ENCODE assay signal across 8 mouse cellular contexts in the genomic region with DNA sequence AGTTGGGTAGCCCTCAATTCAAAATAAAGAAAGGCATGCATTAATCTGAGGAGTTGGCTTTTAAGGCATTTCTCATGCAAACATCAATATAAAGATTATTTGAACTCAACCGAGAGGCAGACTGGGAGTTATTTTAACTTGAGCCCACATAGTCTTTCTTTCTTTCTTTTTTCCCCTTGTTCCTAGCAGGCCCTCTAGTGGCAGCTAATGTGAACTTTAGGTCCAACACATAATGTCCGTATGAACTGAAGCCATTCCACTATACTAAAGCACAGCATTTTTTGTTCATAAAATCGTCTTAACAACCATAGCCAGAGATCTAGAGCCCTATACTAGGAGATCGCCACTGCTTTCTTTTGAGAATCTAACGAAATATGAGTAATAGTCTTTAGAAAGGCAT. TPM values are rescaled to one million over a fixed set of nuclear protein-coding genes. Genes with fewer than 3 reads are reported as not detected.
DNase-seq lines count a peak whose midpoint lies in the region; ATAC-seq lines count a peak whose summit lies in the region.

No protein-coding gene starts in this region.

- no peak for ATAC-seq in cerebellum, adult (ENCODE audit: insufficient number of reproducible peaks, low FRiP score, low TSS enrichment)
- ATAC-seq in megakaryocyte progenitor cell, adult 5-6 weeks (replicated peaks; ENCODE audit: poor library complexity): peak; percentile 80

- peak; percentile 12 for DNase-seq in cerebellum, adult 9-10 months
- peak; percentile 36 to 60 for DNase-seq in left cerebral cortex, adult 18-20 months (ENCODE audit: low spot score in 2 of 2)
- no peak for DNase-seq in left cerebral cortex, postnatal 36 days (ENCODE audit: low spot score in 2 of 2)
- peak; percentile 31 to 60 for DNase-seq in adrenal gland, postnatal 36 days
- DNase-seq in heart, postnatal 4 days: peak; percentile 60
- DNase-seq in spleen, postnatal 36 days (ENCODE audit: low spot score in 2 of 2): no peak

- intact Hi-C loops in left cerebral cortex, postnatal 36 days (cut with DNase I): loop anchor here (1.0 kb wide), 1 partner anchor 389 kb away; no protein-coding TSS in a partner anchor

RNA-seq across cellular contexts. Expression of a gene that starts 42.6 kb away (rescaled TPM):
- total RNA-seq in left cerebral cortex, adult 18-20 months (2021): 10 to 100 TPM; 14.1 to 17.1 TPM
- total RNA-seq in left cerebral cortex, postnatal 36 days (2021): 10 to 100 TPM in 1 of 2 experiments, 1 to 10 TPM in 1; 8.4 to 10.6 TPM
- total RNA-seq in adrenal gland, postnatal 36 days (2021): under 1 TPM in 1 of 2 experiments, not detected in 1; 0.36 TPM
- total RNA-seq in heart, postnatal 4 days (2021): under 1 TPM in 1 of 2 experiments, not detected in 1; 0.29 TPM
- total RNA-seq in megakaryocyte progenitor cell, adult 5-6 weeks (2015): not detected in 2 replicates
- not detected in 2 replicates for total RNA-seq in megakaryocyte progenitor cell, adult 5-6 weeks (2017)

Comparison
In these comparisons a context has a peak if more than half of its experiments do, and no peak if none do; other contexts are left out.
1. DNase-seq: peak in cerebellum, adult 9-10 months (single experiment), left cerebral cortex, adult 18-20 months (2 of 2), adrenal gland, postnatal 36 days (2 of 2) and heart, postnatal 4 days (single experiment); none in left cerebral cortex, postnatal 36 days (0 of 2) and spleen, postnatal 36 days (0 of 2).
2. RNA of a gene that starts 42.6 kb away (total RNA-seq): 14.1 to 17.1 TPM in left cerebral cortex, adult 18-20 months and 8.4 to 10.6 TPM in left cerebral cortex, postnatal 36 days; 0.36 TPM in adrenal gland, postnatal 36 days, 0.29 TPM in heart, postnatal 4 days and not detected in megakaryocyte progenitor cell, adult 5-6 weeks; every median in the first group is over 4 times any median in the second.